Mouse (Mus musculus) neural tube, embryonic 13.5 days (tissue): ENCODE results near the gene Dlgap4. TPM values are rescaled to one million over a fixed set of nuclear protein-coding genes. Genes with fewer than 3 reads are reported as not detected.

Source experiments
- ATAC-seq: fragments of 200-750 bp; cut with Nextera tagmentation; 2 replicates; pipeline ENCODE4 v1.8.0; 2017; ENCODE audit warnings: low read depth, mild to moderate bottlenecking, moderate TSS enrichment, moderate library complexity
- H3K27ac ChIP-seq: fragments of 300-500 bp; sonication (generic); replicated peaks from 2 replicates; pipeline ENCODE4 v1.5.1; 2015; ENCODE audit warnings: moderate library complexity, mild to moderate bottlenecking, inconsistent platforms
- H3K27me3 ChIP-seq: fragments of 300-500 bp; sonication (generic); 2 replicates; pipeline ENCODE4 v1.6.1; 2015; ENCODE audit warnings: mild to moderate bottlenecking, inconsistent platforms
- H3K36me3 ChIP-seq: fragments of 300-500 bp; sonication (generic); 2 replicates; pipeline ENCODE4 v1.6.1; 2015; ENCODE audit warnings: mild to moderate bottlenecking, inconsistent platforms
- H3K4me1 ChIP-seq: fragments of 300-500 bp; sonication (generic); replicated peaks from 2 replicates; pipeline ENCODE4 v1.6.1; 2015; ENCODE audit warnings: inconsistent platforms
- H3K4me2 ChIP-seq: fragments of 300-500 bp; sonication (generic); 2 replicates; pipeline ENCODE4 v1.6.1; 2015; ENCODE audit warnings: inconsistent platforms, mild to moderate bottlenecking, moderate library complexity
- H3K4me3 ChIP-seq: fragments of 300-500 bp; sonication (generic); 2 replicates; pipeline ENCODE4 v1.5.1; 2015; ENCODE audit warnings: mild to moderate bottlenecking, inconsistent platforms
- H3K9ac ChIP-seq: fragments of 300-500 bp; sonication (generic); 2 replicates; pipeline ENCODE4 v1.6.1; 2015; ENCODE audit warnings: moderate library complexity, mild to moderate bottlenecking, inconsistent platforms
- H3K9me3 ChIP-seq: fragments of 300-500 bp; sonication (generic); 2 replicates; pipeline ENCODE4 v1.6.1; 2016; ENCODE audit warnings: inconsistent platforms
- WGBS: fragments of 180-500 bp; shearing (Covaris S2); methylation state at CpG from one replicate; pipeline ENCODE4 v1.1.7; 2015; 5-methylcytosine and 5-hydroxymethylcytosine counted together
- polyA plus RNA-seq: library from polyadenylated mRNA; unstranded; fragments of >200 nt; fragmentation: Nextera tagmentation; extraction: Ambion mirVana; gene quantifications from 2 replicates; pipeline ENCODE4 v1.2.1, GENCODE M21; 2015

Gene Dlgap4
- polyA plus RNA-seq, 1 experiment from 2014 or later: 201 TPM

GRCm38 (mm10) chr2:156774035-156774737 lies 160.7 kb downstream of the Dlgap4 start:
- peak overlapping the region; percentile 70 for H3K9ac ChIP-seq

DNA sequence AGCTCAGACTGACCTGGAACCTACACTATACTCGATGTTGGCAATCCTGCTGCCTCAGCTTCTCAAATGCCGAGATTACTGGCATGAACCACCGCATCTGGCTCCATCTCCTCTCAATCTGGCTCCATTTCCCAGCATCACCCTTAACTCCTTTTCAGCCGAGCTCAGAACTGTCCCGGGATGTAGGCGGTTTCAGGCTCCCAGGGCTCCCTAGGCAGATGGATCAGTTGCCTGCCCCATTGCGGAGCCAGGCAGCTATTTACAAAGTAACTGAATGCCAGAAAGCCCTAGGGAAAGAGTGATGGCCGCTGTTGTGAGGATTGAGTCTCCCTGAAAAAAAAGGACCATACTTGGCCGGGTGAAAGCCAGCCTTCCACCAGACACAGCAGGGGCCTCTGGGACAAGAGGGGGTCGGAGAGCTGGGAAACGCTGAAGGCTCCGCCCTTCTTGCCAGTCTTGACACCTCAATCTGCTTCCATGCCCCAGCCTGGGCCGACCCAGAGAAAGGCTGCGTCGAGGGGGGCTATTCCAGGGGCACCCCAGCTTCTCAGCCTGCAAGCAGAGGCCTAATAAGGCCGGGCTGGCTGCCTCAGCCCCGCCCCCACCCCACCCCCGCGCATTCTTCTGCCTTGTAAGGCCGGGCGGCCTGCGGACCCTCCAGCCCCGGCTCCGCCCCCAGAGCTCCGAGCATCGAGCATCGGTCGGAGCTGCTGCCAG lies 161.4 kb downstream of the Dlgap4 start, which contains the start of gene Myl9:
Myl9 (plus strand) TSS at position 683 of the 717 bp plus-strand sequence.
- ATAC-seq: peak; percentile 80
- Histone ChIP-seq H3K27me3 (peaks cover 12% of the 10 kb centered on the region), H3K27ac (peak within 1 kb of the TSS; percentile 74), H3K9ac (peak within 1 kb of the TSS; percentile 70), H3K36me3 (no peaks in the 10 kb centered on the region), H3K4me3 (peak within 1 kb of the TSS; percentile 35), H3K4me2 (peak within 1 kb of the TSS; percentile 66), H3K4me1 (peaks cover 37% of the 10 kb centered on the region), H3K9me3 (no peaks in the 10 kb centered on the region)
- WGBS: 1% methylated on average over 26 of the region's 28 CpGs

More at GRCm38 (mm10) chr2:156774035-156774737, 160.7 kb downstream of the Dlgap4 start:
- Histone ChIP-seq H3K9me3 (no peaks in the 10 kb centered on the region), H3K4me3 (peak overlapping the region; percentile 35; the same call in 1 of the 2 replicates), H3K4me2 (peak overlapping the region; percentile 66), H3K27ac (peak overlapping the region; percentile 74), H3K27me3 (peaks cover 12% of the 10 kb centered on the region), H3K4me1 (peaks cover 37% of the 10 kb centered on the region), H3K36me3 (no peaks in the 10 kb centered on the region)
- no peak for ATAC-seq
- WGBS: 71% methylated on average over 13 of the region's 13 CpGs

DNA sequence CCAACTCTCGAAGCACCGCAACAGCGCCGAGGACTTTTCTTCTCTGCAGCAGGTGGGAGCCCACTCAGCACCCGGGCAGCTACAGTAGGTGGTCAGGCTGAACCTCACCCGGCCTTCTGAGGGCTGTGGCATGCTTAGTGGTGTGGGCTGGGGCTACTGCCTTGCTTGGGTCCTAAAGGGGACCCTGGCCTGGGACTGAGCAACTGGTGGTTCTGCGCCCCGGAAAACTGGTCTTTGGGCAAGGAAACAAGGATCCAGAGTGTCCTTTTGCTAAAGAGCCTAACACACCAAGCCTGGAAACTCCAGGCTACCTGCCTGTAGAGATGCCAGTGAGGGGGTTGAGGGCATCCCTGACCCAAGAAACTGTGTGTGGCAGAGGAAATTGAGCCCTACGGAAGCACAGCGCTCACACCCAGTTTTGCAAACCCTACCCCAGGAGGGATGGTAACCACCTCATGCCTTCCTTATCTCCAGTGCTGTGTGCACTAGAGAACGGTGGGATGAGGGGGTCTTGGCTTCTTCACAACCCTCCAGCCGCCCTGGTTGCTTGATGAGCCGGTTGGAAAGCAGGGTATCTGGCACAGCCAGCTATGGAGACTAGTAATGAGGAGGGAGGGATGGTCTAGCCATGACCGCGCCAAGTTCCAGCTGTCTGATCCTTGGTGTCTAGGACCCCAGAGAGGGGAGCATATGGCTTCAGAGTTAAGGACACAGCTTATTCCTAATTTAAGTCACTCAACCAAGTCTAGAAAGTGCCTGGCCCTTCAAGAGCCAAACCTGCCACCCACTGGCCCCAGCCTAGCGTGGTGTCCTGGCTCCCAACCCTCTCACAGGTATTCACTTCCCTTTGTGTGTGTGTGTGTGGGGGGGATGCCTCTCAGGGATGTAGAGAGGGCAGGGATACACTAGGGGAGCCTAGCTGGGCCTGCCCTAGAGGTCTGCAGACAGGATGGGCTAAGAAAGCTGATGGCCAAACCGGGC lies 162.2 kb downstream of the Dlgap4 start:
- H3K9ac ChIP-seq: peak overlapping the region; percentile 70
- no peaks in the 10 kb centered on the region for H3K36me3 ChIP-seq
- peak overlapping the region; percentile 74; the same call in 1 of the 2 replicates for H3K27ac ChIP-seq
- peaks cover 45% of the 10 kb centered on the region for H3K4me1 ChIP-seq
- peaks cover 12% of the 10 kb centered on the region for H3K27me3 ChIP-seq
- peak overlapping the region; percentile 35 for H3K4me3 ChIP-seq
- H3K9me3 ChIP-seq: no peaks in the 10 kb centered on the region
- peak overlapping the region; percentile 66 for H3K4me2 ChIP-seq
- ATAC-seq: no peak; the same call in 1 of the 2 replicates
- 32% methylated on average over 17 of the region's 17 CpGs for WGBS

DNA sequence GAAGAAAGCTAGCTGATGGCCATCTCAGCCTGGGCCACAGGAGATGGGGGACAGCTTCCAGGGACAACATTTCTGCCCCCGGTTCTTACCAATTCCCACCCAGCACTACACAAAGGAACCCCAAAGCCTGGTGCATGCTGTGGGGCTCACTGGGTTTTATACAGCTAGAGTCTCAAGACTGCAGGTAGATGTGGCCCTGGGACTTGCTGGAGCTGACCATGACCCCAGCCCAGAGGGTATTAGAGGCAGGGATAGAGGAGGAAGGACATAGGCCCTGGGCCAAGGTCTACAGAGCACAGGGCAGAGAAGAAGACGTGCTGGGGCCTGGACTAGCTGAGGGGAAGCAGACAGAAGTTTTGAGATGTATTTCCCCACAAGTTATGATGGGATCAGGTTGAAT lies 163.4 kb downstream of the Dlgap4 start:
- Histone ChIP-seq H3K9me3 (no peaks in the 10 kb centered on the region), H3K27ac (no peak overlapping the region), H3K9ac (no peak overlapping the region), H3K4me1 (peaks cover 47% of the 10 kb centered on the region), H3K4me2 (no peak overlapping the region), H3K4me3 (no peak overlapping the region), H3K36me3 (no peaks in the 10 kb centered on the region), H3K27me3 (peaks cover 12% of the 10 kb centered on the region)
- ATAC-seq: no peak
- WGBS: 94% methylated on average over 2 of the region's 2 CpGs

- Histone ChIP-seq H3K36me3 (no peaks in the 10 kb centered on the region), H3K4me2 (no peak overlapping the region), H3K9ac (no peak overlapping the region), H3K4me3 (no peak overlapping the region), H3K27me3 (peaks cover 12% of the 10 kb centered on the region), H3K4me1 (peaks cover 47% of the 10 kb centered on the region), H3K27ac (no peak overlapping the region), H3K9me3 (no peaks in the 10 kb centered on the region)
- 57% methylated on average over 7 of the region's 7 CpGs for WGBS
- ATAC-seq: no peak
Observed at GRCm38 (mm10) chr2:156777326-156778004, 164.0 kb downstream of the Dlgap4 start.

GRCm38 (mm10) chr2:156778571-156778970 lies 165.1 kb downstream of the Dlgap4 start:
- WGBS: 90% methylated on average over 8 of the region's 8 CpGs
- no peak overlapping the region for H3K9ac ChIP-seq
- H3K4me2 ChIP-seq: no peak overlapping the region

GRCm38 (mm10) chr2:156779036-156779435 lies 165.5 kb downstream of the Dlgap4 start:
- ATAC-seq: no peak
- Histone ChIP-seq H3K4me2 (no peak overlapping the region), H3K9me3 (no peaks in the 10 kb centered on the region), H3K27me3 (peaks cover 12% of the 10 kb centered on the region), H3K4me1 (peaks cover 46% of the 10 kb centered on the region), H3K36me3 (no peaks in the 10 kb centered on the region), H3K4me3 (no peak overlapping the region), H3K27ac (no peak overlapping the region), H3K9ac (no peak overlapping the region)
- 93% methylated on average over 5 of the region's 5 CpGs for WGBS

More at GRCm38 (mm10) chr2:156778571-156778970, 165.1 kb downstream of the Dlgap4 start:
- no peak for ATAC-seq
- H3K4me1 ChIP-seq: peaks cover 47% of the 10 kb centered on the region
- no peaks in the 10 kb centered on the region for H3K9me3 ChIP-seq
- H3K27ac ChIP-seq: no peak overlapping the region
- no peaks in the 10 kb centered on the region for H3K36me3 ChIP-seq
- no peak overlapping the region for H3K4me3 ChIP-seq
- peaks cover 12% of the 10 kb centered on the region for H3K27me3 ChIP-seq

DNA sequence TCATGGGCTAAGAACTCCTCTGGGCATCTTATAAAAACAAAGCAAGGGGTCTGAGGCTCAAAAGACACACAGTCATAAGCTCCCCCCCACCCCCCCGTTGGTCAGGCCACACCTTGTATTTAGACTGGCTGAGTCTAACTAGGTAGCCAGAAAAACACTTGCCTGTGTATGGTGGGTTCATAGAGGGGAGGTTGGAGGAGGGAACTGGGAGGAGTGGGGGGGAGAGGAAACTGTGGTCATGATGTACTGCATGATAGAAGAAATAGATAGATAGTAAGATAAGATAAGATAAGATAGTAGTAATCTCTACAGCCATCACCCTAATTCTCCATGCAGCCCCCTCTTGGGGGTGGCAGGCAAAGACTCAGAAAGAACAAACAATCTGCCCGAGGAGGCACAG lies 166.0 kb downstream of the Dlgap4 start:
- peaks cover 42% of the 10 kb centered on the region for H3K4me1 ChIP-seq
- peaks cover 12% of the 10 kb centered on the region for H3K27me3 ChIP-seq
- H3K4me3 ChIP-seq: no peak overlapping the region
- H3K4me2 ChIP-seq: no peak overlapping the region
- ATAC-seq: no peak
- H3K9ac ChIP-seq: no peak overlapping the region
- no peaks in the 10 kb centered on the region for H3K36me3 ChIP-seq
- WGBS: 61% methylated on average over 2 of the region's 2 CpGs
- H3K9me3 ChIP-seq: no peaks in the 10 kb centered on the region
- no peak overlapping the region for H3K27ac ChIP-seq

- H3K9ac ChIP-seq: no peak overlapping the region
- 70% methylated on average over 9 of the region's 9 CpGs for WGBS
Observed at GRCm38 (mm10) chr2:156780129-156780528, 166.6 kb downstream of the Dlgap4 start.

DNA sequence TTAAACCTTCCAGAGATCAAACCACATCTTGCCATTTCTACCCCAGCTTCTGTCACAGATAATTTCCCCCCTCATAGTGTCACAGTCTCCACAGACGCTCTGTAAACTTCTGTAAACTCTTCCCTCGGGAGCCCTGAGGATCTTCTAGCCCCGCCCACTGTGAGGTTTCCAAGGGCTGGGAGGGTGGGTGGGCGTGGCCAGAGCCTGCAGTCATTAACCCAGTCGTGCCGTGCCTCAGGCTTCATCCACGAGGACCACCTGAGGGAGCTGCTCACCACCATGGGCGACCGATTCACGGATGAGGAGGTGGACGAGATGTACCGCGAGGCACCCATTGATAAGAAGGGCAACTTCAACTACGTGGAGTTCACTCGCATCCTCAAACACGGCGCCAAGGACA lies 167.2 kb downstream of the Dlgap4 start:
- Histone ChIP-seq H3K27ac (no peak overlapping the region), H3K9me3 (no peaks in the 10 kb centered on the region), H3K27me3 (peaks cover 8% of the 10 kb centered on the region), H3K4me1 (peaks cover 29% of the 10 kb centered on the region), H3K4me2 (peak overlapping the region; percentile 10; the same call in 1 of the 2 replicates), H3K36me3 (no peaks in the 10 kb centered on the region), H3K9ac (no peak overlapping the region), H3K4me3 (no peak overlapping the region)
- no peak for ATAC-seq
- WGBS: 20% methylated on average over 17 of the region's 17 CpGs

More at GRCm38 (mm10) chr2:156780129-156780528, 166.6 kb downstream of the Dlgap4 start:
- Histone ChIP-seq H3K4me1 (peaks cover 35% of the 10 kb centered on the region), H3K27ac (no peak overlapping the region), H3K36me3 (no peaks in the 10 kb centered on the region), H3K9me3 (no peaks in the 10 kb centered on the region), H3K4me2 (no peak overlapping the region), H3K4me3 (no peak overlapping the region), H3K27me3 (peaks cover 12% of the 10 kb centered on the region)
- ATAC-seq: no peak

DNA sequence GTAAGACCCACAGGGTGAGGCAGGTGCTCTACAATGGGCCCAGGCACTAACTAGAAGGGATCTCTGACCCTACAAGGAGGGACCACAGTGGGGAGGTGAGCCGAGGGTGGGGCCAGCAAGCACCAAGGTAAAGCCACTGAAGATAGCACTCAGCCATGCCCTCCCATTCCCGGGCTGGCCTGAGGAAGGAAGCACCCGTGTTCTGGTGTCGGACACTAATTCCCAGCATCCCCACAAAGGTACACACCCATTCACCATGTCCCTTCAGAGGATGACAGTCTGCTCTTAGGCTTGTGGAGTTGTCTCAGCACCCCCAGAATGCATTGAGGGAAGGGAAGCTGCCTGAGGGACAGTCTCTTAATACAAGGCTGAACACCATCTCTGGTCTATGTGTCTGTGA lies 167.8 kb downstream of the Dlgap4 start:
- H3K4me3 ChIP-seq: no peak overlapping the region
- H3K36me3 ChIP-seq: no peaks in the 10 kb centered on the region
- peaks cover 3% of the 10 kb centered on the region; the same call in 1 of the 2 replicates for H3K27me3 ChIP-seq
- 82% methylated on average over 4 of the region's 4 CpGs for WGBS
- H3K9me3 ChIP-seq: no peaks in the 10 kb centered on the region
- H3K4me1 ChIP-seq: peaks cover 24% of the 10 kb centered on the region
- no peak overlapping the region for H3K9ac ChIP-seq
- no peak overlapping the region for H3K27ac ChIP-seq
- H3K4me2 ChIP-seq: no peak overlapping the region
- no peak for ATAC-seq
